Mouse (Mus musculus) stomach, postnatal 0 days (tissue): ENCODE data around the gene Fam53a. TPM values are rescaled to one million over a fixed set of nuclear protein-coding genes. Genes with fewer than 3 reads are reported as not detected.

ENCODE experiments used
- ATAC-seq: fragments of 200-750 bp; cut with Nextera tagmentation; 2 replicates; pipeline ENCODE4 v1.8.0; 2017; ENCODE audit not compliant: low FRiP score, low TSS enrichment
- DNase-seq: peaks from one replicate; pipeline ENCODE4 v3.0.0-alpha.2; 2016; ENCODE audit warnings: low spot score
- H3K27ac ChIP-seq: fragments of 300-500 bp; sonication (generic); replicated peaks from 2 replicates; pipeline ENCODE4 v1.5.1; 2014; ENCODE audit warnings: mild to moderate bottlenecking, control low read depth
- H3K27me3 ChIP-seq: fragments of 300-500 bp; sonication (generic); 2 replicates; pipeline ENCODE4 v1.6.1; 2014; ENCODE audit warnings: low read length; ENCODE audit not compliant: control insufficient read depth, insufficient read depth
- H3K36me3 ChIP-seq: fragments of 300-500 bp; sonication (generic); 2 replicates; pipeline ENCODE4 v1.6.1; 2014; ENCODE audit warnings: low read length, mixed read lengths; ENCODE audit not compliant: control insufficient read depth, insufficient read depth
- H3K4me1 ChIP-seq: fragments of 300-500 bp; sonication (generic); replicated peaks from 2 replicates; pipeline ENCODE4 v1.6.1; 2014; ENCODE audit warnings: antibody characterized with exemption; ENCODE audit not compliant: control insufficient read depth, insufficient read depth
- H3K4me2 ChIP-seq: fragments of 300-500 bp; sonication (generic); replicated peaks from 2 replicates; pipeline ENCODE4 v1.6.1; 2014; ENCODE audit warnings: low read depth, mild to moderate bottlenecking, control low read depth, moderate library complexity
- H3K4me3 ChIP-seq: fragments of 300-500 bp; sonication (generic); 2 replicates; pipeline ENCODE4 v1.5.1; 2014; ENCODE audit warnings: low read depth, low read length, control low read depth
- H3K9ac ChIP-seq: fragments of 300-500 bp; sonication (generic); 2 replicates; pipeline ENCODE4 v1.6.1; 2014; ENCODE audit warnings: mild to moderate bottlenecking, low read length, control low read depth, mixed read lengths
- H3K9me3 ChIP-seq: fragments of 300-500 bp; sonication (generic); 2 replicates; pipeline ENCODE4 v1.6.1; 2016; ENCODE audit warnings: low read length; ENCODE audit not compliant: control insufficient read depth
- CTCF ChIP-seq: IDR thresholded peaks from 2 replicates; pipeline ENCODE4 v1.5.1; 2016; ENCODE audit warnings: antibody characterized with exemption, low read depth, mild to moderate bottlenecking, moderate library complexity
- EP300 ChIP-seq: optimal IDR thresholded peaks from 2 replicates; pipeline ENCODE3; 2016; ENCODE audit warnings: antibody characterized with exemption
- WGBS: fragments of 180-500 bp; shearing (Covaris S2); extraction: QIAGEN DNeasy Blood & Tissue Kit; methylation state at CpG from one replicate; pipeline ENCODE4 v1.1.7; 2014; 5-methylcytosine and 5-hydroxymethylcytosine counted together
- polyA plus RNA-seq: library from polyadenylated mRNA; unstranded; fragments of >200 nt; fragmentation: Nextera tagmentation; extraction: Ambion mirVana; gene quantifications from 2 replicates; pipeline ENCODE4 v1.2.1, GENCODE M21; 2015

Gene Fam53a
- polyA plus RNA-seq, 1 experiment from 2014 or later, result 44.9 TPM

- DNase-seq (no peak), ATAC-seq (no peak)
- Histone ChIP-seq H3K4me1 (no peaks in the 10 kb centered on the region), H3K36me3 (peaks cover 13% of the 10 kb centered on the region), H3K27me3 (no peaks in the 10 kb centered on the region), H3K27ac (no peak overlapping the region), H3K4me3 (no peak overlapping the region), H3K9me3 (no peaks in the 10 kb centered on the region), H3K9ac (no peak overlapping the region), H3K4me2 (no peak overlapping the region)
- no peak for TF ChIP-seq CTCF
- no peak for TF ChIP-seq EP300
- whole genome bisulfite sequencing, result 39% methylated on average over 4 of the region's 4 CpGs
These were observed 9.4 kb upstream of the Fam53a start for GRCm38 (mm10) chr5:33638826-33639225.

- ATAC-seq (no peak), DNase-seq (no peak)
- WGBS, result 81% methylated on average over 3 of the region's 3 CpGs
- Histone ChIP-seq H3K4me2 (no peak overlapping the region), H3K4me3 (no peak overlapping the region), H3K27me3 (no peaks in the 10 kb centered on the region), H3K9me3 (no peaks in the 10 kb centered on the region), H3K36me3 (peaks cover 3% of the 10 kb centered on the region), H3K27ac (no peak overlapping the region), H3K9ac (no peak overlapping the region), H3K4me1 (no peaks in the 10 kb centered on the region)
- no peak for TF ChIP-seq CTCF
- TF ChIP-seq EP300, result no peak
These were observed 8.3 kb upstream of the Fam53a start for GRCm38 (mm10) chr5:33637606-33638350.

- no peak for ATAC-seq
- no peak for TF ChIP-seq CTCF
- TF ChIP-seq EP300, result no peak
These were observed 5.9 kb upstream of the Fam53a start for GRCm38 (mm10) chr5:33635361-33635760.

GRCm38 (mm10) chr5:33632526-33632925 lies 3.1 kb upstream of the Fam53a start:
- WGBS, result 63% methylated on average over 1 of the region's 1 CpGs
- Histone ChIP-seq H3K4me3 (no peak overlapping the region), H3K4me1 (peaks cover 5% of the 10 kb centered on the region; the same call in 1 of the 2 replicates), H3K27me3 (no peaks in the 10 kb centered on the region), H3K27ac (no peak overlapping the region), H3K9ac (no peak overlapping the region), H3K4me2 (no peak overlapping the region), H3K9me3 (no peaks in the 10 kb centered on the region), H3K36me3 (no peaks in the 10 kb centered on the region)
- DNase-seq, result no peak
- ATAC-seq, result no peak
- TF ChIP-seq CTCF (no peak), EP300 (no peak)

More at GRCm38 (mm10) chr5:33635361-33635760, 5.9 kb upstream of the Fam53a start:
- H3K4me2 ChIP-seq, result no peak overlapping the region
- no peaks in the 10 kb centered on the region for H3K4me1 ChIP-seq
- H3K9me3 ChIP-seq, result no peaks in the 10 kb centered on the region
- no peak overlapping the region for H3K9ac ChIP-seq
- WGBS, result 82% methylated on average over 3 of the region's 3 CpGs
- no peak overlapping the region for H3K27ac ChIP-seq
- H3K27me3 ChIP-seq, result no peaks in the 10 kb centered on the region
- no peaks in the 10 kb centered on the region for H3K36me3 ChIP-seq
- DNase-seq, result no peak
- no peak overlapping the region for H3K4me3 ChIP-seq

- Histone ChIP-seq H3K27me3 (no peaks in the 10 kb centered on the region), H3K4me3 (peak overlapping the region; percentile 79; the same call in 1 of the 2 replicates), H3K4me1 (peaks cover 5% of the 10 kb centered on the region; the same call in 1 of the 2 replicates), H3K9me3 (no peaks in the 10 kb centered on the region), H3K27ac (peak overlapping the region; percentile 88), H3K36me3 (no peaks in the 10 kb centered on the region), H3K4me2 (peak overlapping the region; percentile 86), H3K9ac (no peak overlapping the region)
- TF ChIP-seq EP300 (no peak), CTCF (no peak)
- ATAC-seq (peak; percentile 5; the same call in 1 of the 2 replicates), DNase-seq (peak; percentile 45)
- WGBS, result 46% methylated on average over 4 of the region's 4 CpGs
These were observed 1.2 kb upstream of the Fam53a start for GRCm38 (mm10) chr5:33630615-33631014.

- ATAC-seq (peak; percentile 48), DNase-seq (peak; percentile 66)
- no peaks in the 10 kb centered on the region for H3K27me3 ChIP-seq
- peak overlapping the region; percentile 79 for H3K4me3 ChIP-seq
- peak overlapping the region; percentile 61 for H3K9ac ChIP-seq
- no peaks in the 10 kb centered on the region for H3K36me3 ChIP-seq
- H3K9me3 ChIP-seq, result no peaks in the 10 kb centered on the region
- no peak for TF ChIP-seq EP300
- 0 out of 2 replicates have a peak, but pooled peaks have one; percentile 5 for TF ChIP-seq CTCF
- 3% methylated on average over 9 of the region's 9 CpGs for WGBS
- peak overlapping the region; percentile 88 for H3K27ac ChIP-seq
- peaks cover 5% of the 10 kb centered on the region; the same call in 1 of the 2 replicates for H3K4me1 ChIP-seq
- H3K4me2 ChIP-seq, result peak overlapping the region; percentile 86
These were observed 626 bp upstream of the Fam53a start for GRCm38 (mm10) chr5:33630061-33630460.
